Mouse (Mus musculus) CD4-positive helper T cell, adult 2 months (primary cell): Measurements from ENCODE around the gene Btnl4.

ENCODE experiments used
- DNase-seq: peaks from one replicate; pipeline ENCODE4 v3.0.0-alpha.2; 2012; ENCODE audit warnings: low read depth, missing footprints, low spot score

The Btnl4 gene

DNA sequence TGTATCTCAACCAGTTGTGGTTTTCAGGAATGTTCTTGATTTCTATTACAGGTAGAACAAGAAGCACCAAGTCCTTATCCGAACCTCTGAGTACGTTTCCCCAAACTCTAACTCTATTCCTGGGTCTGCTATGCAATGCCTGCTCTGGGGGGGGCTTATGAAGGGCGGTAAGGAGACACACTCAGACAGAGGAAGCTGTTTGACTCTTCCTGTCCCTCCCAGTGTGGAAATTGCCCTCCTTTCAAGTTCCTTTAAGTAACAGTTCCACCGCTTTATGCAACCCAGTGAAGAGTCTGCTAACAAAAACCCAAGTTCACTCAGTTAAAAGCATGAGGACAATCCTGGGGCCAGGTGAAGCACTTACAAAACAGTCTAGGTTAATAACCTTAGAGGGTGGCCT, 40.0 kb downstream of the Btnl4 start:
- DNase-seq, result no peak

DNA sequence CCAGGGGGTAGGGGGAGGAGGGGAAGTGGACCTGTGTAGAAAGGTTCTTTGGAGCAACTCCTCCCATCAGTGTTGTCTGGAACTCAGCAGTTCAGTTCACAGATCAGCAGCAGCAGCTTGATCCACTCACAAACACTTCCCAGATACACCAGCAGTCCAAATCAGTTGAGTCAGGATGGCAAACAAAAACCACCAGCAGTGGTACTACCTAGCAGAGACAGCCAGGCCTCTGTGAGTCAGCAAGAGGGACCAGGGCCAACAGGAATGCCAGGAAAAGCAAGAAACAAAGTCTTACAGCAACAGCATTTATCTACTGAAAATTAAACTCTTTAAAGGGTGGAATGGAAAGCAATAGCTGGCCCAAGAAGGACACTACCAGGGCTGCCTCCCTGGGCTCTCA, 49.5 kb downstream of the Btnl4 start:
- no peak for DNase-seq

DNA sequence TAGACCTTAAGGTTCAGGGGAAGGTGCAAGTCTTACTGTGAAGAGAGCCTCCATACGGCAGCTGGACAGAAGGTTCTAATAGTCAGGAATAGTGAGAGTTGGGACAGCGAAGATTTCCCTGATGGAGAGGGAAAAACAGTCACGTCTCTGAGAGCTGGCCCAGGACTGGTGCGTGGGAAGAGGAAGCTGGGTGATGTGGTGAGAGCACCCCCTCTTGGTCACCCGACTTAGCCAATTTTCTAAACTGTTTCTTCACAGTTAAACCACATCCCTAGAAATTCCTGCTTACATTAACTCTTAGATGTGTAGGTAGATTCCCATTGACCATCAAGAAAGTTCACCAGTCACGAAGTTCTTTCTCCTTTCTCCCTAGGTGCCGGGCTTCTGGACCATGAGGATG, 57.1 kb downstream of the Btnl4 start:
- no peak for DNase-seq
